Mouse (Mus musculus): Measurements from ENCODE around the gene Lrig1.

The Lrig1 gene

DNA sequence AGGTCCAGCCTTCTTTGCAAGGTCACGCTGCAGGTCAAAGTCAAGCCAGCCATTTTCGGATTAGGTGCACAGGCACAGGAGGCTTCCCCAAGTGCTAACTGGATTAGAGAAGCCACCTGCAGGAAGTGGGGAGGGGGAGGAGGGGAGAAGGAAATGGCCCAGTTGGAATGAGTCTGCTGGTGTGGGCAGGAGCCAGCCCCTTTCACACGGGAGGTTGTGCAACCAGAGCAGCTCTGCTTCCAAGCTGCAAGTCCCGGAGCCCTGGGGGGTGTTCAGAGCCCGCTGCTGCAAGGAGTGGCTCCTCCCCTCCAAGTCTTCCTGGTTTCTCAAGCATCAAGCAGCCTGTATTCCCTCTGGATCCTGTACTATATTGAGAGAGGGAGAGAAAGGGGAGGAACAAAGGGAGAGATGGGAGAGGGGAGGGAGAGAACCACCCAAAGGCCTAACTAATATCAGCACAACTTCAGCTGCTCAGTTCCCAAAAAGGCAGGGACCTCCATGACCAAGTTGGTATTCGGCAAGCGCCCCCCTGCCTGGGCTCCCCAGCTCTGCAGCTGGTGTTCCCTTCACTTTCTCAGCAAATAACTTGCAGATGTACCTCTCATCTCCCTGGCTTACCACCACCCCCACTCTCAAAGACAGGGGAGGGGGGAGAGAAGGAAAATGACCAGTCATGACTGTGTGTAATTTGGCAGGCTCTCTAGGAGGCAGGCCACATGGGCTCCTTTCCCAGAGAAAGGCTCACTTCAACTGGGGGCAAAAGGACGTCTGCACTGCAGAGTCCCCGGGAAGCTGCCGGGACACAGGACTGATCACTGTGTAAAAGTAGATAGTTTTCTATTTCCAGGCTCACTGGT is 52.2 kb downstream of the Lrig1 start:
- in situ Hi-C loops (cut with MseI, MboI) = no loop called here

DNA sequence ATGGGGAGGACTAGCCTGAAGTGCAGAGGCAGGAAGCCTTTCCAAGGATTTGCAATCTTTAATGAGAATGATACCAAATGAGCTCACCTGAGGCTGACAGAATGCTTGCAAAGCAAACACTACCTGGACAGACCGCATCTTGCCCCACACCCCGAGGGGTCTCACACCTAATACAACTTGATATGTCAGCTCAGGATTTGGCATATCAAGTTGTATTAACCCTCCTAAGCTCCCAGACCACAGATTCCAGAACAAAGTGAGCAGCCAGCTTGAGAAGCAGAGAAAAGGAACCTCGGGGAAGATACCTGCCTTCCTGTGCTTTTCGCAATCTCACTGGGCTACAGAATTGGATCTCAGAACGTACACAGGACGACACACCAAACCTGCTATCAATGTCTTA is 53.1 kb downstream of the Lrig1 start:
- in situ Hi-C loops (cut with MseI, MboI) = no loop called here

DNA sequence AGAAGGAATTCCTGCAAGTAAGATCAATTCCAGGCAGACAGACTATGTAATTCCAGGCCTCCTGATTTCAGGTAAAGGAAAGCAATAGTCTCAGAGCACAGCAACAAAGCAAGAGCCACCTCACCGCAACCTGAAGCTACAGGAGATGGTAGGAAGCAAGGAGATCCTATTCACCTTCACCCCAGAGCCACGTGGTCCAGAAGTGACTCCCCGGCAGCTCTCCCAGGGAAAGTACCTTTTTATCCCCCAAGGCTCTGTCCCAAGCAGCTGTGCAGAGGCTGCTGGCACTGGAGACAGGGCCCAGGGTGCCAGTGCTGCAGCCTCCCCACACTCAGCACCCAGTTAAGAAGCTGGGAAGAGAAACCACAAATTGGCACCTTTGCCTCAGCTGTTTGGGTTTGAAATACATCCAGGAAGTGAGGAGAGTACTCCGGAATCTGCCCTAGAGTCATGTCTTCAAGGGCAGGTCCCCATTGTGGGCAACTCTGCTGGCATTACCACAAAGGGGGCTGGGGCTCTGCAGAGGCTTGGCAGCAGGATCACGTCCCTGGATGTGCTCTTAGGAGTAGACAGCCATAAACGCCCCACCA is 53.6 kb downstream of the Lrig1 start:
- in situ Hi-C loops (cut with MseI, MboI) = no loop called here

DNA sequence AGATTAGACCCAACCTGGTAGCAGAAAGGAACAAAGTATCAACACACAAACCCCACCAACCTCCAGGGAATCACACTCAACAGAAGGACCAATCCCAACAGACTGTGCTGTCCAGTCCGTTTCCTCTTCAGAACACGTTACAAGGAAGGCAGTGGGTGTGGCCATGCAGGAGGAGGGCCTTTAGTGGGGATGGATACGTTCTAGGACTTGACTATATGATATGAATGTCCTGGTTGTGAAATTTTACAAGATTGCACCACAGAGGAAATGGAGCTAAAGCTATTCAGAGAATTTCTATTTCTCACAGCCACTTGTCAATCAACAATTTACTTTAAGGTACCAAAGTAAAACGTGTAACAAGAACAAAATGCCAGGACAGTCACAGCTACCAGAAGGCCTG is 54.2 kb downstream of the Lrig1 start:
- in situ Hi-C loops (cut with MseI, MboI) = no loop called here

DNA sequence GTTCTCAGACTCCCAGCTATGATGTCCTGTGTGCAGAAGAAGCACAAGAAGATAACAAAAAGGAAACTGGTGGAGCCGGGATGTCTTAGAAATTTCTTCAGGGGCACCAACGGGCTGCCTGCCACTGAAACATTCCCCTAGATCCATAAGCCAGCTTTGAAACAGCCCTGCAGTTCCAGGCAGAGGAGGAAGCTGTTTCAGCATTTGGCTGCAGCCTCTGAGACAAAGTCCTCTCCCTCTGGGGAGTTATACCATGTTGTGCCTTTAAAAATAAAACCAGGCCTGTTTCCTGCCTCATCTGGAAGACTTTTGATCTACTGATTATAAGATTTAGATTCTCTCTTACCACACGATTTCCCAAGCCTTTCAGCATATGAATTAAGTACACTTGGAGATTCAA is 55.3 kb downstream of the Lrig1 start:
- in situ Hi-C loops (cut with MseI, MboI) = no loop called here

DNA sequence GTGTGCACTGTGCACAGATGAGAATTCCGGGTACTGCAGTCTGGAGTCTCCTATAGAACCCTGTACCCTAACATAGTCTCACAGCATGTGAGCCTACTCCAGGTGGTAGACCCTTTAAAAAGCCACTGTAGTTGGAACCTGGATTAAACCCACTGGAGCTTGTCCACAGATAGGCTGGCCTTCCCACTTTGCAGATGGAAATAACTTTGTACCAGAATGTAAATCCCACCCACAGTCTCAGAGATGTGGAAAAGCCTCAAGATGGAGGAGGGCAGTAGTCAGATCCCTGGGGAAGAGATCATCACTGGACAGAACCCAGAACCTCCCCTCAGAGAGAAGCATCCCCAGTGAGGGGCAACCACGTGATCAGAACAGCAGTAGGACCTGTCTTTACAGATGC is 56.0 kb downstream of the Lrig1 start:
- in situ Hi-C loops (cut with MseI, MboI) = no loop called here

DNA sequence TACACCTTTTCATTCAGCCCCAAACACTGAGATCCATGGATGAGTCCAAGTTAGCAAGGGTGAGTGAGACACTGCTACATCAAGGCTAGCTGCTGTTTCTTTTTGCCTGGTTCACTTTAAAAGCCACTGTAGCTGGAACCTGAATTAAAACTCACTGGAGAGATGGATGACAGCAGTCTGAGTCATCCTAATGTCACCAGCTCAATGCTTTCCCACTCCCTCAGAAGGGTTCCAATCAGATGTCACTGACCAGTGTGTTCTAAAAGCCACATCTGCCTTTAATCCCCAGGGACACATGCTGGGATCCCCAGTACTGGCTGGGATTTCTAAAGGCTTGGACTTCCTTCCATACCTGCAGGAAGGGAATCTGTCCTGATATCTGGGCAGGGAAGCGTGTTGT is 57.9 kb downstream of the Lrig1 start:
- in situ Hi-C loops (cut with MseI, MboI) = no loop called here

DNA sequence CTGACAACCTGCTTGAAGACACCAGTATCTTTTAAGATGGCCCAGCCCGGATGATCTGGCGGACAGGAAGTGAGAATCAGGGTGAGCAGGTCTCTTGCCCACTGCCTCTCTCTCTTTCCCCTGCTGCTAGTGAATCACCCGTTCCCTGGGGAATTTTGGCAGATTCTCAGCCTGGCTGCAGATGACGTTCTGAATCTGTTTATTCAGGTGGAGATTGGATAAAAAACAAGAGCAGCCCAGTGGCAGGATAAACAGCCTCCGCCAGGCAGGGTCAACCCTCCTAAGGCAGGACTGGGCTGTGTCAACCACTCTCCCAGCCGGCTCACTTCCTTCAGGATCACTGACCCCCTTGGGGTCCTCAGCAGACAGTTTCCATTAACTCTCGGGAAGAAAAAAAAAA is 59.7 kb downstream of the Lrig1 start:
- in situ Hi-C loops (cut with MseI, MboI) = no loop called here

DNA sequence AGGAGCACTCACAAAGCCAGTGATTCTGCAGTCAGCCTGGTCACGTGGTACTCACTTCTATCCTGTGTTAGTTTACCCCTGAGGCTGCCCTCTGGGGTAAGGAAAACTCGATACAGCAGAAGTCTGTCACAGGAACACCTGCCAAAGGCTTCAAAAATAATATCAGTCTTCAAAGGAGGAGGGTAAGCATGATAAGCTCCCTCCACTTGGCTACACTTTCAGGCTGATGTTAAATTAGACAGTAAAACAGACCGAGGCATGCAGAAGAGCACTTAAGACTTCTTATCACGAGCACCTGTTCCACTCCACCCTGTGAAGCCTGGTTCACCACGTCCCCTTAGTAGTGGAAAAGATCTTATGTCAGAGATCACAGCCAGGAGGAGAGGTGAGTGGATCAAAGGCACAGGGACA is 62.9 kb downstream of the Lrig1 start:
- in situ Hi-C loops (cut with MseI, MboI) = no loop called here

DNA sequence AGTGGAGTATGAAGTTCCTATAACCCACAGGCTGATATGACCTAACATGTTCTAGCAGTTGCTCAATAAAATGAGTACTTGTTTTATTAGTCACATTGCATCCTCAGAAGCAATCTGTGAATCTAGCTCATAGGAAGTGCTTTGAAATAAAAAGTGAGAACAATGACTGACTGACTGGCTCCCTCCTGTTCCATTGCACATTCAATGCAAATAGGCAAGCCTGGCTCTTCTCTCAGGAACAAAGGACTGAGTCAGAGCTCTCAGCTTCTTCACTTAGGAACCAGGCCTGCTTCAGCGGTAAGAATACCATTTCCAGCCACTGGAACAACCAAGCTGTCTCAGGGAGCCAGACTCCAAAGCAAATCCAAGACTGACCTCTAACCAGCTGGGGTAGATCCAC is 64.6 kb downstream of the Lrig1 start:
- in situ Hi-C loops (cut with MseI, MboI) = no loop called here

DNA sequence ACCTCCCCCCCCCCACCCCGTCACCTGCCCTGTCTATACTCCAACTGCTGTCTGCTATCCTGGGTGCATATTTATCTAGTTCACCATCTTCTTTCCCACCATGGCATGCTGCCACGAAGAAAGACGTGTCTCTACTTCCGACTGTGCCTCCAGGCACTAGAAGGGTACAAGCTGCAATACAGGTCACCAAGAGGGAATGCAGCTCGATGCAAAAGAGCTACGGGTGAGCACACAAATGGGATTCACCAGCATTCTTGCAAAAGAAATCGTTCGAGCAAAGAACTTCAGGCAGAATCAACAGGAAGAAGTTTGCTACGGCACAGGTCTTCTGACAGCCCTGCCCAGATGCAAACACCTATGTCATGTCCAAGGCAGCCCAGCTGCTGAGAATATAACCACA is 65.2 kb downstream of the Lrig1 start:
- in situ Hi-C loops (cut with MseI, MboI) = no loop called here

DNA sequence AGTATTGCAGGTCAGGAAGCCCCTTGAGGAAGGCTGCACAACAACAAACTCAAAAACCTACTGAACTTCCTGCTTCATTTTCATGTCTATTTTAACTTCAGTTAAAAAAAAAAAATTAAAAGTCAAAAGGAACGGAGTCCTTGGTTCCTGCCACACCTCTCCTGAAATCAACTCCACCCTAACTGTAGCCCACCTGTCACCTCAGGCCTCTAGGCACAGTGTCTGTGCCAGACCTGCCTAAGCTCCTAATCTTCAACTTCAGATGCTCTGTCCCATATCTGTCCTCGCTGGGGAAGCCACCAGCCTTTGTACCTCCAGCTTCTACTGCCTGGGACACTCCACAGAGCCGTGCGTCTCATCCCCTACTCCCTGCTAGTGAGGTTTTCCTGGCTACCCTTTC is 65.7 kb downstream of the Lrig1 start:
- in situ Hi-C loops (cut with MseI, MboI) = no loop called here

DNA sequence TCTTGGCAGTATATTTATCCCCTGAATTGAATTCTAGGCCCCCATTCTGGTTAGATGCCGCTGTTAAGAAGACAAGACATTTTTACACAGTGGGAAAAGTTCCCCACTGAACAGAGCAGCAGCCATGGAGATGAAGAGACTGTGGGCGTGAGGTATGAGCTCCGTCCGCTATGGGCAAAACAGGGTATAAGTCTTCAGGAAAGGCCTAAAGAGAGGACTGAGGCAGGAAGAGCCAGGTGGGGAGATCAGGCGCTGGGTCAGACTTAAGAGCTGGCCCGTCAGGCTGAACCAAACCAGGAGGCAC is 68.2 kb downstream of the Lrig1 start:
- in situ Hi-C loops (cut with MseI, MboI) = no loop called here

DNA sequence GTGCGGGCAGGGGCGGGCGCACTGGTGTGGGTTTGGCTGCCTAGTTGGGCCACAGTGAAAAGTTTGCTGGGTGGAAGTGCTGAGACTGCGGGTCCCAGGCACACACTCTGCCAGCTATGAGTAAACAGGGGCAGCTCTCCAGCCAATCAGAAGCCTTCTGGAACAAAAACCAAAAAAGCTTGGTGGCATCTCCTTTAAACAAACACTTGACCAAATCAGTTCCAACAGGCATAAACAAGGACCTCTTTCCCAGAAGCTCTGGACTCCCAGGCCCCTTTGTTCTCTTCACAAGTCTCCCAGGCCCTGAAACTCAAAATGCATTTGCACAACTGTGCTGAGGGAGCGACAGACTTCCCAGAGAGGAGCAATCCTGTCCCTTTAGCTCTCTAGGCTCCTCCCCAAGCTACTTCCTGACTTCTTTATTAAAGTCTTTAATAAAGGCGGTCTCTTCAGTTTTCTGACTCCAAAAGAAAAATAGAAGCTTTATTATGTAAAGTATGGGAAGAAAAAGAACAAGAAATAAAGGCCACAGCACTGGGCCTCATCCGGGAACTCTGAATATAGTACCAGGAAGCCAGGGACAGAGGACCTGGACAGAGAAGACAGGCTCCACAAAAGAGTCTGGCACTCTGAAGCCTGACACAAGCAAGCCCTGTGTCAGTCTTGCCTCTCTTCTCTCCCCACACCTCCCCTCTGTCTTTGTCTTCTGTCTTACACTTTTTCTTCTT is 68.7 kb downstream of the Lrig1 start:
- in situ Hi-C loops (cut with MseI, MboI) = no loop called here

DNA sequence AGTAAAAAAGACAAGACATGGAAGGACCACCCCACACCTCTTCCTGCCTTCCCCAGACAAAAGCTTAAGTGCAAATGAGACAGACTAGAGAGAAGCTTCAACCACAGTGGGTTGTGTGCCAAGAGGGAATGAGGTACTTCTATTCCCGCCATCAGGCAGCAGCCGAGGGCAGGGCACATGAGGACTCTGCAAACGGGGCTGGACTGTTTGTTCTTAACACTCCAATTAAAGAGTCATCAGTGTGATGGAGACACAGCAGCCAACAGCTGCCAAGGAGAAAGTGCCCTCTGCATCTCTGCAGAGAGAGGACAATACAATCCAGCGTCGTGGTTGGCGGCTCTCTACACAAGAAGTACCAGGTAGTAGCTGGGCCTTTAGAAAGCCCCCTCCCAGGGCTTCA is 71.2 kb downstream of the Lrig1 start:
- in situ Hi-C loops (cut with MseI, MboI) = loop anchor here (10.0 kb wide), 1 partner anchor 356 kb away; no protein-coding TSS in a partner anchor

DNA sequence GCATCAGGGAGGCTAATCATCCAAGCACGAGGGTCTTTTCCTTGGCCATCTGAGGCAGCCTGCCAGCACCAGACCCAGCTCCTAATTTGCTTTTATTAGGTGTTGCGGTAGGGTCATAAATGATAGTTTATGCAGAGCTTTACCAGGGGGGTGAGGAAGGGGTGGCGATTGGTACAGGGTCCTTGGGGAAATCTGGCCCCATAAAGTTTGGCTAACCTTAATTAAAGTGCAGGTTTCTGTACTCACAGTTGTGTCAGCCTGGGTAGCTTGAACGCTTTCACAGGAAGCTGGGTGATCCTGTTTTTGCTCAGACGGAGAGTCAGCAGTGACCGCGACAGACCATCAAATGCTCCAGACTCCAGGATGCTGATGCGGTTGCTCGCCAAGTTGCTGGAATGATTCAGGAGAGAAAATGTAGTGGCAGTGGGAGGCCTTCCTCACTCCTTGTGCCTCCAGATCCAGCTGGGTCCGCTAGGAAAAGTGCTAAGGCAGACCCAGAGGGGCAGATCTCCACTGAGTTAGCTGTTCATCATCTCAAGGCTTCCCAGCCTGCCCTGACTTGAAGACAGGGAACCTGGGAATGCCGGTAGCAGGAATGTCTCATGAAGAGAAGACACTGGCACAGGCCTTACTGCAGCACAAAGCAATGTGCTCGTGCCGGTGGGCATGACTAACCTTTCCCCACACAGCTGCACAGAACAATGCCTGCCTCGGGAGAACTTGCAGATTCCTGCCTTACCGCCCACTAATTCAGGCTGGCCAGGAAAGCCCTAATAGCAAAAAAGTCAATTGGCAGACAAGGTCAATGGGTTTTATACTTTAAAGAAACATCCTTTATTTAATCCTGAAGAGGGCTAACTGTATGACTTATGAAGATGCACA is 72.0 kb downstream of the Lrig1 start:
- in situ Hi-C loops (cut with MseI, MboI) = loop anchor here (10.0 kb wide), 1 partner anchor 357 kb away; no protein-coding TSS in a partner anchor

DNA sequence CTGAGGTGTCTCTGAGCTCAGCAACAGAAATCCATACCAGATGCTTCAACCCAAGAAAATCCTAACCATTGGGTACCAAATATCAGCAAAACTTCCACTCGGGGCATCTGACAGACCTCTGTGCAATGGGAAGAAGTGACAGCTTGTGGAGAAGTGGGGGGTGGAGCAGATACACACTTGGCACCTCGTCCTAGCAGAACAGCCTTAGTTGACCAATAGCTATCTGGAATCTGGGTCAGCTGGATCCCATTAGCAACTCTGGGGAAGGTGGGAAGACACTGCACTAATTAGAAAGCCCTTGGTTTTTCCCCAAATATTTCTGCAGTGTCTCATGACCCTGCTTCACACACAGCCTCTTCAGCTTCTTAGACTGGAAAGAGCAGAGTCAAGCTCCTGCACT is 73.2 kb downstream of the Lrig1 start:
- in situ Hi-C loops (cut with MseI, MboI) = loop anchor here (10.0 kb wide), 1 partner anchor 358 kb away; no protein-coding TSS in a partner anchor

DNA sequence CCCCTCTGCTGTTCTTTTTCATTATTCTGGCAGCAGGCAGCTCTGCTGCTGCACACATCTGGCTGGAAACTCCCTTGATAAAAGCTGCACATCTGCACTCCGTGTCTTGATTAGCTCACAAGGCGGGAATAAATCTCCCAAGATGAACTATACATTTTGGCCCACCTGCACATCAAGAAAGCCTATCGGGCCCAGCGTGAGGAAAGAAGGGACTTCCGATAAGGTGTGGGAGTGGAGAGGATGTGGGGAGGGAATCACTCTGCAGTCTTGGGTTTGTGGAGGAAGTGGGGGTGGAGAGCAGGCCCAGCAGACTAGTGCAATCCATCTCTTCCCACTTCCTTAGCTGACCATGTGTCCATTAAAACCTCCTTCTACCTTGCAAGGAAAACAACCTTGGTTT is 74.1 kb downstream of the Lrig1 start:
- in situ Hi-C loops (cut with MseI, MboI) = loop anchor here (10.0 kb wide), 1 partner anchor 359 kb away; no protein-coding TSS in a partner anchor

DNA sequence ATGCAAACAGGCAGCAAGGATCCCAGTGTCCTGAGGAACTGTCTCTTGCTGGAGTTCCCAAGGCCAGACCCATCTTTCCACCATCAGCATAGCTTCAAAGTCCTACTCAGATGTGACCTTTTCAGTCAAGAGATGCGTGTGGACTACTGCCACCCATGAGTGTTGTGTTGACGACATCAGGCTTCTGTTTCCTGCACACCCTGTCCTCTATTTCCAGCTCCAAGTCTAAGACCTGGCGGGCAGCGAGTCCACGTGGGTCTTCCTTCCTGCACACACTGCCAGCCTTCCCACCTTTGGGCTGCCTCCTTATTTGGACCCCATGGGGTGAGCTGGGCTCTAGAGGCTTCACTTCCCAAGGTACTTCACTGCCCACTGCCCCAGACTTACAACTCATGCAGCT is 75.4 kb downstream of the Lrig1 start:
- in situ Hi-C loops (cut with MseI, MboI) = loop anchor here (10.0 kb wide), 1 partner anchor 360 kb away; no protein-coding TSS in a partner anchor

DNA sequence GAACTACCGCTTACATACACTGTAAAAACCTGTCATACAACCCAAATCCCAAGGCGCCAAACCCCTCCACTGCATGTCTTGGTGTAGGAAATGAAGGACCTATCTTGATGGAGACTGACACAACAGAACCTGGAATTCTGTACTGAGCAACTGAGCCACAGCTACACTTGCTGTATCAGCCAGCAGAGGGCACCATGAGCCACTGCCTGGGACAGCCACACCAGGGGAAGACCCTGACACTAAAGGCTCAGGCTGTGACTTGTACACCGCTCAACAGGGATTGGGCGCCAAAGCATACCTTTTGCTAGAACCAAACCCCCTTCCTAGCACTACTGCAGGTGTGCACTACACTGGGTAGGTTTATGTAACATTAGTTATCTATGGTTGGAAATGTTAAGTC is 77.0 kb downstream of the Lrig1 start:
- in situ Hi-C loops (cut with MseI, MboI) = loop anchor here (10.0 kb wide), 1 partner anchor 362 kb away; no protein-coding TSS in a partner anchor

DNA sequence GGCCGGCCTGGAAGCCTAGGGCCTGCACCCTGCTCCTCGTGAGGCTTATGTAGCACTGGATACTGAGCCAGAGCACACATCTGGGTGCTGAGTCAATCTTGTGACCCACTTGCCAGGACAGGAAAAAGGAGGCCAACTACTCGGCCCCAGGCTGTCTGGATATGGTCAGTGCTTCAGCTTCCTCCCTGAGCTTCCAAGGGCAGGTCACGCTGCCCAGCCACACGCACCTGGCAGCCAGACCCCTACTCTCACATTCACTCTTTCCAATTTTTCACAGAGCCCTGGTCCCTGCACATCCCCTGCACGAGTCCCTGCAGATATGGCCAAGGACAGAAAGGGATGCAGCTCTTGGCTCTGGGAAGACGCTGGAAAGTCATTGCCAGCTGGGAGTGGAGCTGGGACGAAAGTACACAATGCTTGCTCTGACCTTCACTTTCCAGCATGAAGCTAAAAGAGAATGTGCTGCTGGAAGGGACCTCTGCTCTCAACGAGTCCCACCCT is 79.1 kb downstream of the Lrig1 start:
- in situ Hi-C loops (cut with MseI, MboI) = loop anchor here (10.0 kb wide), 1 partner anchor 364 kb away; no protein-coding TSS in a partner anchor
